Mouse (Mus musculus): Measurements from ENCODE around the gene Zfp62. TPM values are rescaled to one million over a fixed set of nuclear protein-coding genes. Genes with fewer than 3 reads are reported as not detected.

The Zfp62 gene
- polyA plus RNA-seq, 1 experiment from 2014 or later, result 10.7 TPM

GRCm38 (mm10) chr11:49249811-49250421 lies 46.8 kb downstream of the Zfp62 start:
- DNase-seq, result no peak
- peak overlapping the region; percentile 91 for H3K4me2 ChIP-seq
- peak overlapping the region; percentile 92 for H3K27ac ChIP-seq
- peak; percentile 20 for ATAC-seq (ENCODE audit: low read depth)
- H3K9ac ChIP-seq, result peak overlapping the region; percentile 93
- H3K9me3 ChIP-seq (replicated peaks), result no peaks in the 10 kb centered on the region
- peaks cover 94% of the 10 kb centered on the region for H3K4me1 ChIP-seq (replicated peaks)
- peak overlapping the region; percentile 84 for H3K4me3 ChIP-seq (replicated peaks)
- 4% methylated on average over 10 of the region's 10 CpGs for WGBS (ENCODE audit: insufficient replicate concordance)
- H3K36me3 ChIP-seq, result peaks cover 29% of the 10 kb centered on the region
- no peaks in the 10 kb centered on the region for H3K27me3 ChIP-seq

DNA sequence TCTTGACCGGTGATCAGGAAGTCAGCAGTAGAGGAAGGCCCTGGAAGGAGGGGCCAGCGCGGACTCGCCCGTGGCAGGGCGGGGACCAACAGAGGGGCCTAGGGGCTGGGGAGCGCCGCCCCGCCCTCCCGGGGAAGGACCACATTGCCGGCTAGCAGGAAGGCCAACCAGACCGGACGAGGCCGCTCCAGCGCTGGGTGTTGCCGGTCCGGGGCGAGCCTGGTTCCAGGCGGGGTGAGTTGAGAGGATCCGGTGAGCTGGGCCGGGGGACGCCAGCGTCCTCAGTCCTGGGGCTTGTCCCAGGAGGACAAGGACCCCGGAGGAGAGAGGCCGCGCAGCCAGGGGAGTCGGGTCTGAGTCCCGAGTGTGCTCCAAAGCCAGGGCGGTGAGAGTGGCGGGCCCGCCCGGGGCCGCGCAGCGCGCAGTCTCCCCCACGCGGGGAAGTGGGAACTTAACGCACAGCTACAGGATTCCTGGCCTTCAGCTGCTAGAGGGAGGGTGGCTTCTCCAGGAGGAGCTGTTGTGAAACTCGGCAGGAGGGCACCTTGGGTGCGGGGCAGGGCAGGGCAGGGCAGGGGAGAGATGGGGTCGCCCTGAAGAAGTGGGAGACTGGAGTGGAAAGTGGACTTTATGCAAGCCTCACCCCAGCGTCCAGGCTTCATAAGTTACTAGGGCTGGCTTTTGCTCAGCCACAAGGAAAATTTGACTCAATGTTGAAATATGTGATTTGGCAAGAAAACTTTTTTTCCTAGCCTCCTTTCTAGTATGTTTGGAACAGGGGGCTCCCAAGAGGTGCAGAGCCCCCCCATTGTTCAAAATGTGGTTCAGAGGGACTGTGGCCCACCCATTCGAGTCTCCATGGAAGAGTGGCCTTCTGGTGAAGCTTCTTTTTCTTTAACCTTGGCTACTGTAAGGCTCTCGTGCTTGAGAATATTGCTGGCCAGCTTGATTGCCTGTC lies 47.6 kb downstream of the Zfp62 start:
- no peaks in the 10 kb centered on the region for H3K9me3 ChIP-seq (replicated peaks)
- H3K9ac ChIP-seq, result peak overlapping the region; percentile 93
- 1% methylated on average over 44 of the region's 45 CpGs for WGBS (ENCODE audit: insufficient replicate concordance)
- peaks cover 36% of the 10 kb centered on the region for H3K36me3 ChIP-seq
- peak overlapping the region; percentile 91 for H3K4me2 ChIP-seq
- ATAC-seq (ENCODE audit: low read depth), result peak; percentile 96
- H3K4me3 ChIP-seq (replicated peaks), result peak overlapping the region; percentile 84
- H3K27me3 ChIP-seq, result no peaks in the 10 kb centered on the region
- peaks cover 87% of the 10 kb centered on the region for H3K4me1 ChIP-seq (replicated peaks)
- peak; percentile 86 for DNase-seq
- peak overlapping the region; percentile 92 for H3K27ac ChIP-seq

DNA sequence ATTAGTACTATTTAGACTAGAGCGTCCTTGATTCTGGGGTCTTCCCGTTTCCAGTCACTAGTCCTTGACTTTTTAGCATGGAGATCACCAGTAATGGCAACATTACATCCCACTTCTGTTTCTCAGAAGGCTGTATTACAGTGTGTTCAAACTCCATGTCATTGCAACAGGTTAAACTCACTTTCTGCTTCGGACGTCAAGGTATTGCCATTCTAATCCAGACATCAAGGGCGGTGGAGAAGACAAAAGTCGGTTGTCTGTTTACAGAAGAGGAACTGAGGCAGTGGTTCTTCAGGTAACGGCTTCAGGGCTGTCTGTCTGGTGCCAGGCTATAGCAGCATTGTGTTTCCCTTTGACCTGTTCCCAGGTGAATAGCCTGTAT lies 48.3 kb downstream of the Zfp62 start:
- H3K9ac ChIP-seq, result peak overlapping the region; percentile 93
- no peak for ATAC-seq (ENCODE audit: low read depth)
- peak overlapping the region; percentile 84 for H3K4me3 ChIP-seq (replicated peaks)
- H3K9me3 ChIP-seq (replicated peaks), result no peaks in the 10 kb centered on the region
- peak overlapping the region; percentile 91 for H3K4me2 ChIP-seq
- peaks cover 81% of the 10 kb centered on the region for H3K4me1 ChIP-seq (replicated peaks)
- no peaks in the 10 kb centered on the region for H3K27me3 ChIP-seq
- H3K27ac ChIP-seq, result peak overlapping the region; percentile 92
- peaks cover 42% of the 10 kb centered on the region for H3K36me3 ChIP-seq
- no peak for DNase-seq
- 26% methylated on average over 7 of the region's 7 CpGs for WGBS (ENCODE audit: insufficient replicate concordance)

DNA sequence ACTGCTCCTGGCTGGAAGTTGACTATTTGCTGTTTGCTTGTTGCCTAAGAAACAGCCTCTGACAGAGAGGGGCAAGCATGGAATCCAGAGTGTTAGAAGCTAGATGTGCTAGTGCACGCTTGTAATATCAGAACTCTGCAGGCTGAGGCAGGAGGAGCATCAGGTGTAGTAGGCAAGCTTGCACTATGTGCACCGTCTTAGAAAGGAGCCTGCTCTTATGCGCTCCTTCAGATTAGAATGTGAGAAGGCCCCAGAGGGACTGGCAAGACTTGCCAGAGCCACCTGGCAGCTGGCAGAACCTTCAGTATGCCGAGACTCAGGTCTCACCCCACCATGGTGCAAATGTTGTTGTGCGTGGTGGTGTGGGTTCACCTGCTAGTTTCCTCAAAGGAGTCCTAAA lies 49.0 kb downstream of the Zfp62 start:
- ATAC-seq (ENCODE audit: low read depth), result no peak
- Histone ChIP-seq H3K4me2 (peak overlapping the region; percentile 91), H3K4me3 (replicated peaks) (peak overlapping the region; percentile 84), H3K27ac (peak overlapping the region; percentile 92), H3K9ac (peak overlapping the region; percentile 93), H3K27me3 (no peaks in the 10 kb centered on the region), H3K36me3 (peaks cover 49% of the 10 kb centered on the region), H3K4me1 (replicated peaks) (peaks cover 80% of the 10 kb centered on the region), H3K9me3 (replicated peaks) (no peaks in the 10 kb centered on the region)
- WGBS (ENCODE audit: insufficient replicate concordance), result 51% methylated on average over 5 of the region's 5 CpGs
- no peak for DNase-seq

DNA sequence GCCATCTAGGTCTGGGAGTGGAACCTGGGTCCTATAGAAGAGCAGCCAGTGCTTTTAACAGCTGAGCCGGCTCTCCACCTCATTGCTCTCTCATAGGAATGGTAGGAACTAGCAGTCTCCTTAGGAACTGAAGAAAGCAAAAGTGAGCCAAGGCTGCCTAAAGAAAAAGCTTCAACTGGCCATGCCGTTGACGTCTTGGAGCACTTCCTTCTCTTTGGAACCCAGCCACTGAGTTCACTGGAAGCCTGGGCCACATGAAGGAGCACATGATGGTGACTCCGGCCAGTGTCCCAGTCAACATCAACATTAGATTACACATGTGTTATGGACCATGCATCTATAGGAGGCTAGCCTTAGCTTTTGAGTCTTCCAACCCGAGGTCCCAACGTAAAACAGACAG lies 49.9 kb downstream of the Zfp62 start:
- whole genome bisulfite sequencing (ENCODE audit: insufficient replicate concordance), result 88% methylated on average over 6 of the region's 6 CpGs
- no peak for DNase-seq
- no peak for ATAC-seq (ENCODE audit: low read depth)
- H3K9ac ChIP-seq, result no peak overlapping the region
- no peak overlapping the region for H3K4me3 ChIP-seq (replicated peaks)
- peaks cover 70% of the 10 kb centered on the region for H3K4me1 ChIP-seq (replicated peaks)
- H3K4me2 ChIP-seq, result peak overlapping the region; percentile 91
- H3K27me3 ChIP-seq, result no peaks in the 10 kb centered on the region
- H3K27ac ChIP-seq, result no peak overlapping the region
- peaks cover 53% of the 10 kb centered on the region for H3K36me3 ChIP-seq
- no peaks in the 10 kb centered on the region for H3K9me3 ChIP-seq (replicated peaks)

GRCm38 (mm10) chr11:49259296-49259695 lies 56.2 kb downstream of the Zfp62 start:
- H3K36me3 ChIP-seq, result peaks cover 85% of the 10 kb centered on the region
- WGBS (ENCODE audit: insufficient replicate concordance), result 61% methylated on average over 2 of the region's 2 CpGs
- no peak overlapping the region for H3K27ac ChIP-seq
- no peaks in the 10 kb centered on the region for H3K9me3 ChIP-seq (replicated peaks)
- DNase-seq (no peak), ATAC-seq (ENCODE audit: low read depth) (no peak)
- no peaks in the 10 kb centered on the region for H3K27me3 ChIP-seq
- no peak overlapping the region for H3K9ac ChIP-seq
- peaks cover 25% of the 10 kb centered on the region for H3K4me1 ChIP-seq (replicated peaks)
- H3K4me2 ChIP-seq, result no peak overlapping the region
- H3K4me3 ChIP-seq (replicated peaks), result no peak overlapping the region

DNA sequence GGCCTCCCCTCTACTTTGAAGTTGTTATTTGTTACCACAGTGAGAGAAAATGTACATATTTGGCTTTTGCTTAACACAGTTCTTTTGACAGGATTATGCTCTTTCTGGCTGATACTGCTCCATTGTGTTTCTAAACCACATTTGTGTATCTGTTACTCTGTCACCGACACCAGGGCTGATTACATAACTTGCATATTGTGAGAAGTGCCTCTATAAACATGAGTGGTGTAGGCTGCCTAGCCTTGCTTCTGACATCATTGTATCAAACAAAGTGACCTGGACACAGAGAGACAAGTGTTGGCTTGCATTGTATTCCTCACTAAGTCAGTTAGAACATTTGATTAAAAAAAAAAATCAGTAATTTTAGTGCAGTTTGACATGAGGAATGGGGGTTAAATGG lies 56.7 kb downstream of the Zfp62 start:
- H3K27me3 ChIP-seq, result no peaks in the 10 kb centered on the region
- H3K27ac ChIP-seq, result no peak overlapping the region
- H3K36me3 ChIP-seq, result peaks cover 84% of the 10 kb centered on the region
- no peak for ATAC-seq (ENCODE audit: low read depth)
- H3K9ac ChIP-seq, result no peak overlapping the region
- H3K4me2 ChIP-seq, result no peak overlapping the region
- peaks cover 24% of the 10 kb centered on the region for H3K4me1 ChIP-seq (replicated peaks)
- DNase-seq, result no peak
- WGBS (ENCODE audit: insufficient replicate concordance), result 57% methylated on average over 1 of the region's 1 CpGs
- no peaks in the 10 kb centered on the region for H3K9me3 ChIP-seq (replicated peaks)
- H3K4me3 ChIP-seq (replicated peaks), result no peak overlapping the region

DNA sequence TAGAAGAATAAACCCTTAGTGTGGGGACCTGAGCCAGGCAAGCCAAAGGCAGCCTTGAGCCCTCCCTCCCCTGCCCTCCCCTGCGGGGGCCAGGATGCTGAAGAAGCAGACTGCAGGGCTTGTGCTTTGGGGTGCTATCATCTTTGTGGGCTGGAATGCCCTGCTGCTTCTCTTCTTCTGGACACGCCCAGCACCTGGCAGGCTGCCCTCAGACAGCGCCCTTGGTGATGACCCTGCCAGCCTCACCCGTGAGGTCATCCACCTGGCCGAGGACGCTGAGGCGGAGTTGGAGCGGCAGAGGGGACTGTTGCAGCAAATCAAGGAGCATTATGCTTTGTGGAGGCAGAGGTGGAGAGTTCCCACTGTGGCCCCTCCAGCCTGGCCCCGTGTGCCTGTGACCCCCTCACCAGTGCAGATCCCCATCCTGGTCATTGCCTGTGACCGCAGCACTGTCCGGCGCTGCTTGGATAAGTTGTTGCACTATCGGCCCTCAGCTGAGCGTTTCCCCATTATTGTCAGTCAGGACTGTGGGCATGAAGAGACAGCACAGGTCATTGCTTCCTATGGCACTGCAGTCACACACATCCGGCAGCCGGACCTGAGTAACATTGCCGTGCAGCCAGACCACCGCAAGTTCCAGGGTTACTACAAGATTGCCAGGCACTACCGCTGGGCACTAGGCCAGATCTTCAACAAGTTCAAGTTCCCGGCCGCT lies 57.7 kb downstream of the Zfp62 start:
- DNase-seq (no peak), ATAC-seq (ENCODE audit: low read depth) (0 out of 2 replicates have a peak, but pooled peaks have one; percentile 14)
- Histone ChIP-seq H3K27ac (no peak overlapping the region), H3K9me3 (replicated peaks) (no peaks in the 10 kb centered on the region), H3K4me3 (replicated peaks) (no peak overlapping the region), H3K4me1 (replicated peaks) (peaks cover 22% of the 10 kb centered on the region), H3K27me3 (no peaks in the 10 kb centered on the region), H3K9ac (no peak overlapping the region), H3K4me2 (no peak overlapping the region), H3K36me3 (peaks cover 79% of the 10 kb centered on the region)
- WGBS (ENCODE audit: insufficient replicate concordance), result 88% methylated on average over 21 of the region's 21 CpGs

DNA sequence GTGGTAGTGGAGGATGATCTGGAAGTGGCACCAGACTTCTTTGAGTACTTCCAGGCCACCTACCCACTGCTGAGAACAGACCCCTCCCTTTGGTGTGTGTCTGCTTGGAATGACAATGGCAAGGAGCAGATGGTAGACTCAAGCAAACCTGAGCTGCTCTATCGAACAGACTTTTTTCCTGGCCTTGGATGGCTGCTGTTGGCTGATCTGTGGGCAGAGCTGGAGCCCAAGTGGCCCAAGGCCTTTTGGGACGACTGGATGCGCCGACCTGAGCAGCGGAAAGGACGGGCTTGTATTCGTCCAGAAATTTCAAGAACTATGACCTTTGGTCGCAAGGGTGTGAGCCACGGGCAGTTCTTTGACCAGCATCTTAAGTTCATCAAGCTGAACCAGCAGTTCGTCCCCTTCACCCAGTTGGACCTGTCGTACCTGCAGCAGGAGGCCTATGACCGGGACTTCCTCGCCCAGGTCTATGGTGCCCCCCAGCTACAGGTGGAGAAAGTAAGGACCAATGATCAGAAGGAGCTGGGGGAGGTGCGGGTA lies 58.3 kb downstream of the Zfp62 start:
- peaks cover 73% of the 10 kb centered on the region for H3K36me3 ChIP-seq
- 91% methylated on average over 14 of the region's 14 CpGs for WGBS (ENCODE audit: insufficient replicate concordance)

GRCm38 (mm10) chr11:49262286-49262685 lies 59.2 kb downstream of the Zfp62 start:
- H3K4me1 ChIP-seq (replicated peaks), result peaks cover 22% of the 10 kb centered on the region
- H3K27me3 ChIP-seq, result no peaks in the 10 kb centered on the region
- H3K27ac ChIP-seq, result no peak overlapping the region
- no peaks in the 10 kb centered on the region for H3K9me3 ChIP-seq (replicated peaks)
- peaks cover 65% of the 10 kb centered on the region for H3K36me3 ChIP-seq
- DNase-seq (no peak), ATAC-seq (ENCODE audit: low read depth) (no peak)
- WGBS (ENCODE audit: insufficient replicate concordance), result 78% methylated on average over 5 of the region's 5 CpGs
- H3K4me3 ChIP-seq (replicated peaks), result no peak overlapping the region
- no peak overlapping the region for H3K4me2 ChIP-seq
- H3K9ac ChIP-seq, result no peak overlapping the region

More for the DNA sequence above, 58.3 kb downstream of the Zfp62 start:
- ATAC-seq (ENCODE audit: low read depth) (no peak), DNase-seq (no peak)
- Histone ChIP-seq H3K27ac (no peak overlapping the region), H3K9ac (no peak overlapping the region), H3K9me3 (replicated peaks) (no peaks in the 10 kb centered on the region), H3K4me2 (no peak overlapping the region), H3K4me3 (replicated peaks) (no peak overlapping the region), H3K27me3 (no peaks in the 10 kb centered on the region), H3K4me1 (replicated peaks) (peaks cover 28% of the 10 kb centered on the region)

DNA sequence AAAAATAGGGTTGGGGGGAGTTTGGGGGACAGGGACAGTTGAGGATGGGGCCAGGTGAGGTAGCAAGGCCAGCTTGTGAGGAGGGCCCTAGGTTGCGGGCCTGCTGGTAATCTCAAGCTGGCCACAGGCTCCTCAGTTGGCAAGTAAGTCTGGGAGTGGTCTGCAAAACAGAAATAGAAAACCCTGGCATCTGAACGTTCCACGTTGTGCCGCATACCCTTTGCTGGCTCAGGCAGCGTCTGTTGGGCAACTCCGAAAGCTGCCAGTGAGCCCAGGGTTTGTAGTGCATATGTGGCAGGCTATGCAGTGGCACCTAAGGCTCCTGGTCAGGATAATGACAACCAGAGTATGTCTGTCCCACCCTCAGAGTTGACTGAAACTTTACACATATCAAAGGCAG lies 60.1 kb downstream of the Zfp62 start:
- no peaks in the 10 kb centered on the region for H3K9me3 ChIP-seq (replicated peaks)
- 90% methylated on average over 6 of the region's 6 CpGs for WGBS (ENCODE audit: insufficient replicate concordance)
- H3K9ac ChIP-seq, result no peak overlapping the region
- peaks cover 22% of the 10 kb centered on the region for H3K4me1 ChIP-seq (replicated peaks)
- H3K4me3 ChIP-seq (replicated peaks), result no peak overlapping the region
- H3K27me3 ChIP-seq, result no peaks in the 10 kb centered on the region
- peaks cover 63% of the 10 kb centered on the region for H3K36me3 ChIP-seq
- H3K27ac ChIP-seq, result no peak overlapping the region
- DNase-seq (no peak), ATAC-seq (ENCODE audit: low read depth) (no peak)
- H3K4me2 ChIP-seq, result no peak overlapping the region

Measured in liver, embryonic 13.5 days (tissue).